Mouse (Mus musculus): ENCODE data around the gene Pgm5.

DNA sequence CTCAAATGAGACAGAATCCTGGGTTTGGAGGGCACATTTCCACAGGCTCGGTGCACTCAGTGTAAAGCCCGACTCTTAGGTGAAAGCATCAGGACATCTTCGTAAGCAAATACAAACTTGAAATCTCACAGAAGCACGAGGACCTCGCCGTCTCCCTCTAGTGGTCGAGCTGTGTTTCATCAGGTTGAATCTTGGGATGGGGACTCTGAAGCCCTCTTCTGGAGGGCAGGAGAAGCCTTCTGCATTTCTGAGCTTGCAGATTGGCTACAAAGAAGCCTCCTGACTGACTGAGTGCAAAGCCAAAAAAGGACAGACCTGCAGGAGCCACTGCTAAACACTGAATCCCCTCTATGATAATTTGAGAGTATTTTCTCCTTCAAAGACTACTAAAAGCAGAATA, 227.1 kb downstream of the Pgm5 start:
- TF ChIP-seq CHD2 (IDR thresholded peaks at IDR 0.05; ENCODE audit: low read depth, low read length): no peak
- TF ChIP-seq HCFC1 (IDR thresholded peaks at IDR 0.05; ENCODE audit: borderline replicate concordance, insufficient read depth, low read length): no peak

Measured in ES-E14 (cell line).